Mouse (Mus musculus) gastrocnemius, postnatal 25 days (tissue): ENCODE results near the gene Slc6a21. TPM values are rescaled to one million over a fixed set of nuclear protein-coding genes. Genes with fewer than 3 reads are reported as not detected.
A peak's percentile ranks its signal among the peaks of the same experiment; 100 is the strongest.

ENCODE experiments used
- DNase-seq: peaks from one replicate; pipeline ENCODE4 v3.0.0; 2022
- long read RNA-seq, 2 experiments: library from polyadenylated mRNA; stranded (forward); transcript quantifications; one replicate each; pipeline ENCODE4 v2.0.0; 2021
- total RNA-seq, 2 experiments: library from RNA; stranded (reverse); gene quantifications; 1 replicate in 1 of 2; 2 replicates in 1 of 2; pipeline ENCODE4 v1.2.3; 2021

The Slc6a21 gene
- not detected for total RNA-seq
- long read RNA-seq, experiment 1 = 0 reads
- long read RNA-seq, experiment 2 = 0 reads

GRCm38 (mm10) chr7:45277136-45277760 is at the start of gene Slc6a21:
TSS of gene Slc6a21 (plus strand) at chr7:45277513.
- DNase-seq = peak; percentile 71

- DNase-seq = no peak
These were observed 48.8 kb upstream of the Slc6a21 start for GRCm38 (mm10) chr7:45228548-45228947.

GRCm38 (mm10) chr7:45229046-45229445 is 48.3 kb upstream of the Slc6a21 start:
- DNase-seq = no peak

GRCm38 (mm10) chr7:45229459-45230203 is 47.7 kb upstream of the Slc6a21 start:
- no peak for DNase-seq

GRCm38 (mm10) chr7:45231192-45231591 is 46.1 kb upstream of the Slc6a21 start:
- no peak for DNase-seq

GRCm38 (mm10) chr7:45231941-45232340 is 45.4 kb upstream of the Slc6a21 start:
- DNase-seq = no peak

- no peak for DNase-seq
These were observed 44.4 kb upstream of the Slc6a21 start for GRCm38 (mm10) chr7:45232716-45233465.

GRCm38 (mm10) chr7:45233580-45234332 is 43.6 kb upstream of the Slc6a21 start:
- no peak for DNase-seq

GRCm38 (mm10) chr7:45234333-45234841 is 42.9 kb upstream of the Slc6a21 start:
- DNase-seq = no peak

- peak; percentile 30 for DNase-seq
These were observed 42.3 kb upstream of the Slc6a21 start for GRCm38 (mm10) chr7:45234922-45235571.

- no peak for DNase-seq
These were observed 41.6 kb upstream of the Slc6a21 start for GRCm38 (mm10) chr7:45235656-45236180.

- DNase-seq = no peak
These were observed 39.3 kb upstream of the Slc6a21 start for GRCm38 (mm10) chr7:45237747-45238699.

- no peak for DNase-seq
These were observed 38.4 kb upstream of the Slc6a21 start, which contains the start of gene Cd37 for GRCm38 (mm10) chr7:45238723-45239496. TSS of gene Cd37 (minus strand) at chr7:45239115.

GRCm38 (mm10) chr7:45240109-45240508 is 37.2 kb upstream of the Slc6a21 start:
- no peak for DNase-seq

GRCm38 (mm10) chr7:45240633-45241388 is 36.5 kb upstream of the Slc6a21 start, which contains the start of gene Slc6a16:
TSS of gene Slc6a16 (plus strand) at chr7:45241085.
- DNase-seq = no peak

- no peak for DNase-seq
These were observed 35.9 kb upstream of the Slc6a21 start for GRCm38 (mm10) chr7:45241389-45241749.

GRCm38 (mm10) chr7:45247666-45248065 is 29.6 kb upstream of the Slc6a21 start:
- no peak for DNase-seq

GRCm38 (mm10) chr7:45253806-45254205 is 23.5 kb upstream of the Slc6a21 start:
- DNase-seq = no peak
